Mouse (Mus musculus): ENCODE measurements at regions not wholly inside any gene's neighbourhood (a gene's known extent, or its start where the extent isn't known, plus 50 kb on each side); places are given as distances from the start of the nearest gene placed in this dataset.

DNA sequence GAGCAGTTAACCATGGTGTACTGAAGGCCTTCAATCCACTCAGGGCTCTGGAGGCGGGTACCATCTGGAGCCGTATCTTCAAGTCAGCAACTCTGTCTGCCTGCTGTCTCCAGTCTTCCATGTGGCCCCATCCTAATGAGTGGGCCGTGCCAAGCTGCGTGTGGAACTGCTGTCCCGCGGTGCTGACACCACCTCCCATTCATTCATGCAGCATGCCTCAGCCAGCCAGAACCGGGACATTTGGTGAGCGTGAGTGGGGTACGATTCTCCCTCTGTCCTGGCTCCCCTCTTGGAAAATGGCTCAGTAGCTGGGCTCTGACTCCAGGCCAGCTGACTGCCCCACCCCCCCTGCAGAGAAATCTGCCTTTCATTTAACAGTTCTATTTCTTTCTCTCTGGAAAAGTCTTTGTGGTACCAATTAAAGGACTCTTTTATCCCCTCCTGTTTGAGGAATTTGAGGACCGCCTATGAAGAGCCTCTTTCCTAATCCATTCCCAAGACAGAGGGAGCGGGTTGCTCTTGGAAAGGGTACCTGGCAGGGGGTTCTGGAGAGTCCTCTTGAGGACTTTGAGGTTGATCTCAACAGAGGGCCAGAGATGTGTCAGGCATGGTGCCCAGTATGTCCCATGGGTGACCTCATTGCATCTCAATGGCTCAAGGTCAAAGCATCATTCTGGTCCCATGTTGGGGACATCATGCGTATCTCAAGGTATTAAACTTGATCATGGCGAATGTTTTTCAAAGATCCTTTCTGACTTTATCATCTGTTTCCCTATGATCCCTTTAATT, 55.5 kb upstream of the Brd7 start:
- H3K4me2 ChIP-seq: no peak overlapping the region
- no peak overlapping the region for H3K4me3 ChIP-seq
- H3K9ac ChIP-seq: no peak overlapping the region
- ATAC-seq (ENCODE audit: low FRiP score, low read depth): peak; percentile 84
- whole genome bisulfite sequencing: 27% methylated on average over 13 of the region's 13 CpGs
- H3K27me3 ChIP-seq: no peaks in the 10 kb centered on the region
- H3K9me3 ChIP-seq: no peaks in the 10 kb centered on the region
- no peaks in the 10 kb centered on the region for H3K36me3 ChIP-seq
- no peak overlapping the region; the same call in 1 of the 2 replicates for H3K27ac ChIP-seq (replicated peaks)
- H3K4me1 ChIP-seq (replicated peaks): peaks cover 9% of the 10 kb centered on the region

DNA sequence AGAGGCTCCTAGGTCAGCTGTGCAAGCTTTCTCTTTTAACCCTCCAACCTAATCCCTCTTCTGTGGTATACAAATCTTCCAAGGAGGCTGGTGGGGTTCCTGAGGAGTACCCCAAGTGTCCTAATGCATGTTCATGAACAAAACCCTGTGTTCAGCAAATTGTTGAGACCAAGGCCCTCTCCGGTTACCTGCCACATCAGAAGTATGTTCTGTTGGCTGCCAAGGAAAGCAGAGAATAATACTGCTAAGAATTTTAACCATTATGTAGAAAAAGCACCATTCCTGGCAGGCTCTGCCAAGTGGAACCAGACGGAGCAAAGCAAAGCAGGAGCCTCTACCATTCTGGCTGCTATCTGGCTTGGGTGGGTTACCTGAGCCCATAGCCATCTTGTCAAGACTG, 61.3 kb upstream of the Brd7 start:
- no peak overlapping the region for H3K4me3 ChIP-seq
- H3K4me1 ChIP-seq (replicated peaks): no peaks in the 10 kb centered on the region
- H3K4me2 ChIP-seq: no peak overlapping the region
- no peaks in the 10 kb centered on the region for H3K9me3 ChIP-seq
- no peaks in the 10 kb centered on the region for H3K27me3 ChIP-seq
- ATAC-seq (ENCODE audit: low FRiP score, low read depth): no peak
- no peaks in the 10 kb centered on the region for H3K36me3 ChIP-seq
- H3K9ac ChIP-seq: no peak overlapping the region
- H3K27ac ChIP-seq (replicated peaks): no peak overlapping the region
- WGBS: 86% methylated on average over 2 of the region's 2 CpGs

DNA sequence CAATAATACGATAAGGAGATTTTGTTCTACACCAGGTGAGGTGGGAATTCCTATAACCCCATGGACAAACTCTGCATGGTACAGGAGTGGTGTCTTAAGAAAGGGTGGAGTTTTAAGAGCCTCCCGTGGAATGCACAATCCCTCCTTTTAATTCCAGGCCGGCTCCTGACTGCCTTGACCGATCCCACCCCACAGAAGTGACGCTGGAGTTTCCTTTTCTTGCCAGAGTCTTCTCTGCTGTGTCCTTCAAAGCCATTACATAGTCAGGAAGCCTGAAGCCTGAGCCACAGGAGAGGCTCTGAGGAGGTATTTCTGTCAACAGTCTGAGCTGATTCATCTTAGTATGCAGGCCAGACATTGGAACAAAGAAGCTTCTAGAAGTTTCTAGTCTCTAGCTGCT, 66.6 kb upstream of the Brd7 start:
- H3K4me3 ChIP-seq: no peak overlapping the region
- no peak overlapping the region for H3K27ac ChIP-seq (replicated peaks)
- no peaks in the 10 kb centered on the region for H3K9me3 ChIP-seq
- ATAC-seq (ENCODE audit: low FRiP score, low read depth): no peak
- 83% methylated on average over 5 of the region's 5 CpGs for WGBS
- H3K4me1 ChIP-seq (replicated peaks): no peaks in the 10 kb centered on the region
- no peaks in the 10 kb centered on the region for H3K27me3 ChIP-seq
- no peak overlapping the region for H3K9ac ChIP-seq
- no peaks in the 10 kb centered on the region for H3K36me3 ChIP-seq
- no peak overlapping the region for H3K4me2 ChIP-seq

DNA sequence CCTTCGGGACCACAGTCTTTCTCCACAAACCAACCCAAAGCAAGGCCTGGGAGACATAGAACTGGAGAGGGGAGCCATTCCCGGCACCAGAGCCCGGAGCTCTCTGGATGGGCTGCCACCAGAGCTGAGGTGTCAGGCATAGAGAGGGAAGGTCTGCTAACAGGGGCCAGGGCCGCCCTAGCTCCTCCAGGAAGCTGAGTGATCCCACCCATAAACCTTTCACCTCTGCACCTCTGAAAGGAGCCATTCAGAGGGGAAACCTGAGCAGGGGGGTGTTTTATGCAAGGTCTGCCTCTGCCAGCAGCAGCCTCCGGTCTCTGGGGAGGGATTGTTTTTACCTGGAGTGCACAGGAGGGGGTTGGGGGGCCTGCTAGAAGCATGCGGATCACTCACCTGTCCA, 69.4 kb upstream of the Brd7 start:
- no peak for ATAC-seq (ENCODE audit: low FRiP score, low read depth)
- Histone ChIP-seq H3K4me1 (replicated peaks) (no peaks in the 10 kb centered on the region), H3K27me3 (no peaks in the 10 kb centered on the region), H3K9me3 (no peaks in the 10 kb centered on the region), H3K27ac (replicated peaks) (no peak overlapping the region), H3K4me2 (no peak overlapping the region), H3K4me3 (no peak overlapping the region), H3K9ac (no peak overlapping the region), H3K36me3 (no peaks in the 10 kb centered on the region)
- WGBS: 74% methylated on average over 6 of the region's 6 CpGs

DNA sequence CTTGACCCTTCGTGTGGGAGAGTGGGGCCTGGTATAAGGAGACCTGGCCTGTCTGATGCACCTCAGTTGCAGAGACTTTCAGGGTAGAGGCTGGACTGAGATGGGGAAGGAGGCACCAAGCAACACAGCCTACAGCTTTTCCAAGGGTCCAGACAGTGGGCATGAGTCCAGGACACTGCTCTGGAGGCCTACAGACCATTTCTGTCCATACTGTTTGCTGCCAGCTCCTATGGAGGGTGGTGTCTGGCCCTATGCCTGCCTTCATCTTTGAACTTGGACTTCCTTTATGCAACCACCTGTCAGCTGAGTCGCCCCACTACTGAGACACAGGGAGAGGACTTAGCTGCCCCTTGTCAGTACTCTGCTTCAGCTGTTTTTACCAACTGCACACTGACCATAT, 73.7 kb upstream of the Brd7 start:
- no peak for ATAC-seq (ENCODE audit: low FRiP score, low read depth)
- Histone ChIP-seq H3K4me1 (replicated peaks) (0 out of 2 replicates have a peak, but pooled peaks cover 2% of the 10 kb centered on the region), H3K27ac (replicated peaks) (no peak overlapping the region), H3K9ac (no peak overlapping the region), H3K36me3 (no peaks in the 10 kb centered on the region), H3K9me3 (no peaks in the 10 kb centered on the region), H3K27me3 (0 out of 2 replicates have a peak, but pooled peaks cover 4% of the 10 kb centered on the region), H3K4me2 (no peak overlapping the region), H3K4me3 (no peak overlapping the region)
- WGBS: 96% methylated on average over 2 of the region's 2 CpGs

DNA sequence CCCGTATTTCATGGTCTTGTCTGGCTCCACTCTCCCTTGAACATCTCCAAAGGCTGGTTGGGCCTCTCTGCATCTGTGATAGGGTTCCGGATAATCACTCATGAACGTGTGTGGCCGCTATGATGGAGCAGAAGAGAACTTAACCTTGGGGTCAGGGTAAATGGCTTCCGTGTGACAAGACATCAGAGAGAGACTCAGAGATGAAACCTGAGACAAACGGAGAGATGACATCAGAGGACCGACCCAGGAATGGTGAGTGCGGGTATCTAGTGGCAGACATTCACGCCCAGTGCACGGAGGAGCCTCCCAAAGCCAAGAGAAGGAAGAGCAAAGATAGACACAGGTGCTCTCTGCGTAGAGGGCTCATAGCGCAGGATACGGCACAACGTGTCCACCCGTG, 78.2 kb upstream of the Brd7 start:
- WGBS: 85% methylated on average over 15 of the region's 15 CpGs
- no peak for ATAC-seq (ENCODE audit: low FRiP score, low read depth)
- no peak overlapping the region for H3K9ac ChIP-seq

DNA sequence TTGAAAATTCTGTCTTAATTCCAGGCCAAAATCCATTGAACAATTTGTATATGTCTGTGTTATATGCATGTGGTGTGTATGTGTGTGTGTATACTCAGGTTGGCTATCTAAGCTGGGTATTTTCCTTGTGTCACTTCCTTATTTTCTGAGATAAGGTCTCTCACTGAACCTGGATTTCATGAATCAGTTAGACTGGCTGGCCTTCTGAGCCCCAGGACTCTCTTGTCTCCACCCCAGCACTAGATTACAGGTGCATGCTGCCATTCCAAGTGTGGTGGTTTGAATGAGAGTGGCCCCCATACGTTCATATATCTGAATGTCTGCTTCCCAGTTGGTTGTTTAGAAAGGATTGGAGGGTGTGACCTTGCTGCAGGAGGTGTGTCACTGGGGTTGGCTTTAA, 77.8 kb upstream of the Nkd1 start:
- Histone ChIP-seq H3K4me1 (replicated peaks) (peaks cover 11% of the 10 kb centered on the region), H3K9ac (no peak overlapping the region), H3K4me3 (no peak overlapping the region), H3K27ac (replicated peaks) (no peak overlapping the region), H3K27me3 (0 out of 2 replicates have a peak, but pooled peaks cover 3% of the 10 kb centered on the region), H3K36me3 (no peaks in the 10 kb centered on the region), H3K9me3 (no peaks in the 10 kb centered on the region), H3K4me2 (no peak overlapping the region)
- ATAC-seq (ENCODE audit: low FRiP score, low read depth): no peak
- WGBS: 43% methylated on average over 1 of the region's 1 CpGs

More for the DNA sequence above, 78.2 kb upstream of the Brd7 start:
- no peaks in the 10 kb centered on the region for H3K9me3 ChIP-seq
- H3K4me2 ChIP-seq: no peak overlapping the region
- H3K36me3 ChIP-seq: no peaks in the 10 kb centered on the region
- 0 out of 2 replicates have a peak, but pooled peaks cover 2% of the 10 kb centered on the region for H3K4me1 ChIP-seq (replicated peaks)
- H3K27ac ChIP-seq (replicated peaks): no peak overlapping the region
- no peak overlapping the region for H3K4me3 ChIP-seq
- H3K27me3 ChIP-seq: 0 out of 2 replicates have a peak, but pooled peaks cover 7% of the 10 kb centered on the region

DNA sequence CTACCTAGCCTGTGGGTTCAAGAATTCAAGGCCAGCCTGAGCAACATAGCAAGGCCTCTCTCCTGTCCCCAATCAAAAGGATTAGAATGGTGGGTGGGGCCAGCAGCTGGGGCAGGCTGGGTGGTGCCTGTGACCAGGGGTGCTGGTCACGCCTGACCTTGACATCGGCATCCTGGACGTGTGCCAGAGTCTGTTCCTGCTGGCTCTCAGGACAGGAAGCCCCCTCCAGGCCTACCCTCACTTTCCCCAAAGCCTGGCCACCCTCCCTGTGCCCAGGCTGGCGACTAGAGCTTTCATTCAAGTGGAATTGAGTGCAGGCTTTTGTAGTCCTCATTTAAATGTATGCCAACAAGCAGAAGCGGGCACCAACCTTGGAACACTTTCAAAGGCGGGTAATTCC, 73.7 kb upstream of the Nkd1 start:
- 24% methylated on average over 6 of the region's 6 CpGs for WGBS
- Histone ChIP-seq H3K9me3 (no peaks in the 10 kb centered on the region), H3K27me3 (peaks cover 20% of the 10 kb centered on the region), H3K4me1 (replicated peaks) (peaks cover 48% of the 10 kb centered on the region), H3K4me2 (no peak overlapping the region), H3K4me3 (no peak overlapping the region), H3K36me3 (no peaks in the 10 kb centered on the region), H3K27ac (replicated peaks) (peak overlapping the region; percentile 73), H3K9ac (no peak overlapping the region)
- peak; percentile 60 for ATAC-seq (ENCODE audit: low FRiP score, low read depth)

DNA sequence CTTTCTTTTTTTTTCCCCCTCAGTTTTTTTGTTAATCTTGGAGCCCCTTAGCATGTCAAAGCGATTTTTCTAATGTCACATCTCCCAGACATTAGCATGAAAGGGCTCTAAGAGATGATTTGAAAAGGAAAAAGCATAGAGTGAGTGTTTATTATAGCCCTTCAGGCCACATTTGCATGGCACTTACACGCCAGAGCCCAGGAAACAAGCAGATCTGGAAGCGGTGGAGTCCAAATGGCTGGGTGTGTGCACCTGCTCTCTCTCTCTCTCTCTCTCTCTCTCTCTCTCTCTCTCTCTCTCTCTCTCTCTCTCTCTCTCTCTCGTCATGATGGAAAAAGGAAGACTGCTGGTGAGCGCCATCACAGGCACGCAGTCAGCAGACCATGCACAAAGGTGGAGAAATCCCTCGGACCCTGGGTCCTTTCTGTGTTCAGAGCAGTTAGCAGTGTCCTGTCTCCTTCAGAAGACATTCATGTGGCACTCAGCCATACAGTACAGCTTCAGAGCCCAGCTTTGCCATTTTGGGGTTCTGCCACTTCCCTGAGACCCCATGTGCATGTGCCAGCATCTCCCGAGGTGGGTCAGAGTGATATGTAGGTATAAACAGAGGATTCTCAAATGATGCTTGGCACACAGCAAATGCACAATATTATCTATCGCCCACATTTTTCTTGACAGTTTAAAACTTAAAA, 73.2 kb upstream of the Nkd1 start:
- Histone ChIP-seq H3K4me2 (no peak overlapping the region), H3K27me3 (peaks cover 21% of the 10 kb centered on the region), H3K36me3 (no peaks in the 10 kb centered on the region), H3K27ac (replicated peaks) (peak overlapping the region; percentile 73), H3K9me3 (no peaks in the 10 kb centered on the region), H3K4me1 (replicated peaks) (peaks cover 48% of the 10 kb centered on the region), H3K9ac (no peak overlapping the region), H3K4me3 (no peak overlapping the region)
- no peak for ATAC-seq (ENCODE audit: low FRiP score, low read depth)
- WGBS: 48% methylated on average over 9 of the region's 9 CpGs

DNA sequence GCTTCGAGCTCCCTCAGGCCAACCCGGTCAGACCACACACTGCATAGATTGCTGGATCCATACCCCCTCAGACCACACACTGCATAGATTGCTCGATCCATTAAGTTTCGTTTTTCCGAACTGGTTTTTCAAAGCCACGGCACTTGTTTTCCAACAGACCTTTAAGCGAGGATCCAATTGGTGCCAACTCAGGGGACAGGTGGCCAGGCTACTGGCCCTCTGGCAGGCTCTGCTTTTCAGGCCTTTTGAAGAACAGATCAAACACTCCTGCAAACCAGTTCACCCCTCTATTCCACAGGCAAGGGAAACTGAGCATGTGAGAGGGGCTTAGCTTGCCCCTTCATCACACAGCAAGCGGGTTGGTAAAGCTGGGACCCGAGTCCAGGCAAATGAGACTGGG, 72.2 kb upstream of the Nkd1 start:
- Histone ChIP-seq H3K36me3 (no peaks in the 10 kb centered on the region), H3K4me1 (replicated peaks) (peaks cover 55% of the 10 kb centered on the region), H3K9me3 (no peaks in the 10 kb centered on the region), H3K27ac (replicated peaks) (no peak overlapping the region; the same call in 1 of the 2 replicates), H3K4me3 (no peak overlapping the region), H3K4me2 (no peak overlapping the region), H3K27me3 (peaks cover 21% of the 10 kb centered on the region), H3K9ac (no peak overlapping the region)
- WGBS: 83% methylated on average over 9 of the region's 9 CpGs
- no peak for ATAC-seq (ENCODE audit: low FRiP score, low read depth)

DNA sequence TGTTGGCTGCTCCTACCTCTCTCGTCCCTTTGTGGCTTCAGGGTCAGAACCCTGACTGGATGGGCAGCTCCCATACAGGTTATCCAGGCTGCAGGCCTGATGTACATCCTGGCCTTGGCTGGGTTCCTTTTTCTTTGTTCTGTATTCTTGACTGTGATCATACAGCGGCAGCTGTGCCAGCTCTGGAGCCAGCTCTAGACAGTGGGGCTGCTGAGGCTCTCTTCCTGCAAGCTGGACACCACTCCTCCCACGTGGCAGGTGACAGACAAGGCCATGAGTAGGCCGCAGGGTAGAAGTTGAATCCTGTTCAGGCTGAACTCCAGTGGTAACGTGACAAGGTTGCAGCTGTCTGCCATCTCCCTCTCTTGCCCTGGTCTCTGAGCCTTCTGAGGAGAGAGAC, 71.6 kb upstream of the Nkd1 start:
- no peak overlapping the region; the same call in 1 of the 2 replicates for H3K27ac ChIP-seq (replicated peaks)
- H3K4me1 ChIP-seq (replicated peaks): peaks cover 59% of the 10 kb centered on the region
- WGBS: 65% methylated on average over 5 of the region's 5 CpGs
- H3K27me3 ChIP-seq: peaks cover 18% of the 10 kb centered on the region
- no peaks in the 10 kb centered on the region for H3K36me3 ChIP-seq
- no peak for ATAC-seq (ENCODE audit: low FRiP score, low read depth)
- no peak overlapping the region for H3K9ac ChIP-seq
- H3K4me2 ChIP-seq: no peak overlapping the region
- no peak overlapping the region for H3K4me3 ChIP-seq
- H3K9me3 ChIP-seq: no peaks in the 10 kb centered on the region

DNA sequence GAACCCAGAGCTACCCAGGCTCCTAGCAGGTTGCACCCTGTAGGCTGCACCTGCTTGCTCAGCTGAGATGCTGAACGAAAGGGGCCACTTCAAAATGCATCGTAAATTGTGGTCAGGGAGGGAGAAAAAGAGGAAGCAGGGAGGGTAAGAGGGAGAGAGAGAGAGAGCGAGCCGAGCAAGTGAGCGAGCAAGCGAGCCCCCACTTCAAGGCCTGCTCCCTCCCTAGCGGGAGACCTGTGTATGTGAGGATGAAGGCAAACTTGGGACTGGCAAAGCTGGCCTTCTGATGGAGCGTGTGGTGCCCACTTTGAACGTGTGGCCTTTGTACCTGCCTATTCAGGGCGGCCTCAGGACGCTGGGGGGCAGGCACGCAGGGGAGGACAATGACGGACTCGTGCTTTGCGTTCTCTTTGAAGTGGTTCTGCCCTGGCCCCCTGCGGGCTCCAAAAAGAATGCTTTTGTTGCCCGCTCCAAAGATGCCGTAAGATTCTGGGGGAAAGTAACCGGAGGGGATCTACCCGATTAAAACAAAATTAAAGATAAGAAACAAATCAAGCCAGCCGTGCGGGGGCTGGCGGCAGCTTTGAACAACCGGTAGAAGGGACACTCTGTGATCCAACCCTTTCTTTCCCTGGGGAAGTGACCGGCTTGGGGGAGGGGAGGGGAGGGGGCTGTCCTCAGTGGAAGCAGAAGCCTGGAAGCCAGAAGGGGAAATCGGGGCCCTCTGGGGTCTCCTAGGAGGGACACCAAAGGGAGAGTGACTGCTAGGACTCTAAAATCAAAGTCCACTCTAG, 70.1 kb upstream of the Nkd1 start:
- Histone ChIP-seq H3K9ac (no peak overlapping the region), H3K4me2 (peak overlapping the region; percentile 34), H3K36me3 (no peaks in the 10 kb centered on the region), H3K27ac (replicated peaks) (no peak overlapping the region), H3K4me1 (replicated peaks) (peaks cover 71% of the 10 kb centered on the region), H3K9me3 (no peaks in the 10 kb centered on the region), H3K4me3 (no peak overlapping the region), H3K27me3 (peaks cover 23% of the 10 kb centered on the region)
- WGBS: 8% methylated on average over 26 of the region's 26 CpGs
- no peak for ATAC-seq (ENCODE audit: low FRiP score, low read depth)

Measured in hindbrain, embryonic 15.5 days (tissue).